Mouse (Mus musculus) limb, embryonic 10.5 days (tissue): ENCODE measurements around the gene Ccpg1os. TPM values are rescaled to one million over a fixed set of nuclear protein-coding genes. Genes with fewer than 3 reads are reported as not detected.

Experiments used
- DNase-seq: peaks from one replicate; pipeline ENCODE4 v3.0.0-alpha.2; 2017; ENCODE audit warnings: low spot score
- H3K27ac ChIP-seq: fragments of 300-500 bp; sonication (generic); 2 replicates; pipeline ENCODE4 v1.5.1; 2016; ENCODE audit warnings: mild to moderate bottlenecking
- H3K27me3 ChIP-seq: fragments of 300-500 bp; sonication (generic); 2 replicates; pipeline ENCODE4 v1.6.1; 2016; ENCODE audit warnings: low read depth, mild to moderate bottlenecking; ENCODE audit not compliant: poor library complexity, severe bottlenecking
- H3K36me3 ChIP-seq: fragments of 300-500 bp; sonication (generic); 2 replicates; pipeline ENCODE4 v1.6.1; 2016; ENCODE audit warnings: mild to moderate bottlenecking, moderate library complexity
- H3K4me1 ChIP-seq: fragments of 300-500 bp; sonication (generic); 2 replicates; pipeline ENCODE4 v1.6.1; 2016
- H3K4me3 ChIP-seq: fragments of 300-500 bp; sonication (generic); 2 replicates; pipeline ENCODE4 v1.5.1; 2016; ENCODE audit warnings: mild to moderate bottlenecking, moderate library complexity
- H3K9me3 ChIP-seq: fragments of 300-500 bp; sonication (generic); replicated peaks from 2 replicates; pipeline ENCODE4 v1.6.1; 2016; ENCODE audit warnings: mild to moderate bottlenecking
- WGBS: fragments of 180-500 bp; shearing (Covaris S2); methylation state at CpG from one replicate; pipeline ENCODE4 v1.1.7; 2016; 5-methylcytosine and 5-hydroxymethylcytosine counted together
- polyA plus RNA-seq: library from polyadenylated mRNA; unstranded; fragments of >200 nt; fragmentation: Nextera tagmentation; extraction: Ambion mirVana; gene quantifications from 2 replicates; pipeline ENCODE4 v1.2.1, GENCODE M21; 2016

Gene Ccpg1os
- polyA plus RNA-seq, 1 experiment from 2014 or later: 12.9 TPM

DNA sequence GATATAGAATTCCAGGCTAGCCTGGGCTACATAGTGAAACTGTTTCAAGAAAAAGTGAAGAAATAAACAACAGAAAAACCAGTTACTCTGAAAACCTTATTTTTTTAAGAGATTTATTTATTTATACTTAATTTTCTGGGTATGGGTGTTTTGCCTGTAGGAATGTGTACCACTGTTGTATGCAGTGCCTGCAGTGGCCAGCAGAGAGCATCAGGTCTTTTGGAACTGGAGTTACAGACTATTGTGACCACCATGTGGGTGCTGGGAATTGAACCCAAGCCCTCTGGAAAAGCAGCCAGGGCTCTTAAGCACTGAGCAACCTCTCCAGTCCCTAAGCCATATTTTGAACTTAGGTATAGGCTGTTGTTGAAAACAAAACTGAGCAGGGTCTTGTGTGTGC is 12.2 kb downstream of the Ccpg1os start:
- Histone ChIP-seq H3K36me3 (no peaks in the 10 kb centered on the region), H3K9me3 (no peaks in the 10 kb centered on the region), H3K27ac (no peak overlapping the region), H3K4me3 (no peak overlapping the region), H3K27me3 (no peaks in the 10 kb centered on the region), H3K4me1 (no peaks in the 10 kb centered on the region)
- no peak for DNase-seq

DNA sequence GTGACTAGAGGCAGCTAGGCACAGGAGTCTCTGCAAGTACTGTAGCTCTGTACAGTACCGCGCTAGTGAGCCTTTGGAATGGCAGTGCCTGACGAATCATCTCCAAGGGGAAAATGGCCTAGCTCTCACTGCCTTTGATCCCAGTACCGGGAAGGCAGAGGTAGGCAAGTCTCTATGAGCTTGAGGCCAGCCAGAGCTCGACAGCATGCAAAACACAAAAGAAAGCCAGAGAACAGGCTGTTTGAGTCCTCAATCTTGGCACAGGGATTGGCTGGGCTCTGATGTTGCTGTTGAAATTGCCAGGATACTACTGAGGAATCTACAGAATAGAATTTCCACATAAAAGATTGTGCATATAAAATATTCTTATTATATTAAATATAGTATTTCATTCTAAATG is 12.7 kb downstream of the Ccpg1os start:
- no peak for DNase-seq
- no peaks in the 10 kb centered on the region for H3K27me3 ChIP-seq
- H3K4me3 ChIP-seq: no peak overlapping the region
- 85% methylated on average over 5 of the region's 5 CpGs for WGBS
- H3K36me3 ChIP-seq: no peaks in the 10 kb centered on the region
- no peaks in the 10 kb centered on the region for H3K4me1 ChIP-seq
- no peaks in the 10 kb centered on the region for H3K9me3 ChIP-seq
- H3K27ac ChIP-seq: no peak overlapping the region

DNA sequence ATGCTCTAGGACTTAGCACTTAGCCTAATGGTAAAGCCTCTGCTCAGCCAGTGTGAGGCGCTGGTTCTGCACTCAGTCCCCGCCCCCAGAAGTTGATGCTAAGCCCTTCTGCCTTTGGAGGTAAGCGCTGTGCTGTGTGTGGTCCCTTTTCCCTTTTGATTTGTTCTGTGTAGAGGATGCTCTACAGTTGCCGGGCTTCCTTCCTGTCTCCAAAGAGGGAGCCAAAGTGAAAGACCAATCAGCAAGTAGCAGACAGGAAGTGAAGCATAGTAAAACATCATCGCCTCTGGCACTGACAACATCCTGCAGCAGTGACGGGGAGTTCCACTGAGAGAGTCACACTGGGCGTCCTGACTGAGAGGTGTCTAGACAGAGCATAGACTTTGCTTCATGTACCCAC is 15.3 kb downstream of the Ccpg1os start:
- WGBS: 71% methylated on average over 7 of the region's 7 CpGs
- Histone ChIP-seq H3K27me3 (no peaks in the 10 kb centered on the region), H3K9me3 (no peaks in the 10 kb centered on the region), H3K4me3 (no peak overlapping the region), H3K27ac (no peak overlapping the region), H3K4me1 (no peaks in the 10 kb centered on the region), H3K36me3 (no peaks in the 10 kb centered on the region)
- no peak for DNase-seq

DNA sequence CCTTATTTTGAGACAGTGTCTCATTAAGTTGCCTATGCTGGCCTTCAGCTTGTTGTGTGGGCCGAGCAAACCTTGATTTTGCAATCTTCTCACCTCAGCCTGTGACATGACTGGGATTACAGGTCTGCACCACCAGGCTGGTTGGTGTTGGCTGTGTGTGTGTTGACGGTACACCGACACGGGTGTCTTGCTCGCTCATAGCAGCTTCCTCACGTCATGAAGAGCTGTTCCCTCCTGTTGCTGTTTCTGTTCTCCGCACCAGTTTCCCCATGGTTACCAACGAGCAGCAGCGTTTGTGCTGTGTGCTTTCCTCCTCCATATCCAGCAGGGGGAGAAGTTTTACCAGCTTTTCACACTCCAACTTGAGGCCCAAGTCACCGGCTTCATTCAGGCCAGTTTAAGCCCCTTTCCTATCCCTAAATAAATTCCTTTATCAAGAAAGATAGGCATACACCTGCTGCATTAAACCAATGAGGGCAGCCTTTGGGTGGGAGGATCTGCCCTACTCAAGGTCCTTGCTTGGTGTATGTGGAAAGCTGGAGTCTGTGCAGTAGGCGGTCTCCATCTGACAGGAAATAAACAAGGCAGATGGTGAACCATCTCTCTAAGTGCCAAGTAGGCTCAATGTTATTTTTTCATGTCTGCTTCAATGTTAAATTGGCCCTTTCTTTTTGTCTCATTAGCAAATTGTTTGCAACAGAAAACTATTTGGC is 16.7 kb downstream of the Ccpg1os start:
- Histone ChIP-seq H3K4me1 (no peaks in the 10 kb centered on the region), H3K27me3 (no peaks in the 10 kb centered on the region), H3K36me3 (no peaks in the 10 kb centered on the region), H3K9me3 (no peaks in the 10 kb centered on the region), H3K4me3 (no peak overlapping the region), H3K27ac (no peak overlapping the region)
- WGBS: 37% methylated on average over 11 of the region's 11 CpGs
- DNase-seq: no peak

GRCm38 (mm10) chr9:72961959-72962358 is 23.2 kb downstream of the Ccpg1os start:
- WGBS: 78% methylated on average over 15 of the region's 15 CpGs
- DNase-seq: no peak
- H3K9me3 ChIP-seq: no peaks in the 10 kb centered on the region
- no peaks in the 10 kb centered on the region for H3K27me3 ChIP-seq
- H3K27ac ChIP-seq: no peak overlapping the region
- no peak overlapping the region for H3K4me3 ChIP-seq
- peaks cover 14% of the 10 kb centered on the region for H3K4me1 ChIP-seq
- H3K36me3 ChIP-seq: no peaks in the 10 kb centered on the region

- 77% methylated on average over 8 of the region's 8 CpGs for WGBS
- no peak for DNase-seq
- Histone ChIP-seq H3K4me3 (no peak overlapping the region), H3K4me1 (peaks cover 14% of the 10 kb centered on the region), H3K9me3 (no peaks in the 10 kb centered on the region), H3K36me3 (no peaks in the 10 kb centered on the region), H3K27ac (no peak overlapping the region), H3K27me3 (no peaks in the 10 kb centered on the region)
Measured at GRCm38 (mm10) chr9:72961346-72961745, 23.8 kb downstream of the Ccpg1os start.

GRCm38 (mm10) chr9:72958521-72959450 is 26.4 kb downstream of the Ccpg1os start, which contains the start of the genes Dyx1c1 and Gm44503:
TSS of gene Dyx1c1 (plus strand) at chr9:72958785.
TSS of gene Gm44503 (plus strand) at chr9:72958852.
- peak within 1 kb of the TSS; percentile 77 for H3K27ac ChIP-seq

GRCm38 (mm10) chr9:72955546-72955945 is 29.6 kb downstream of the Ccpg1os start:
- no peaks in the 10 kb centered on the region for H3K27me3 ChIP-seq
- no peaks in the 10 kb centered on the region for H3K9me3 ChIP-seq
- no peaks in the 10 kb centered on the region for H3K36me3 ChIP-seq
- no peak overlapping the region for H3K27ac ChIP-seq
- peak; percentile 65 for DNase-seq
- peaks cover 14% of the 10 kb centered on the region for H3K4me1 ChIP-seq
- H3K4me3 ChIP-seq: no peak overlapping the region
- WGBS: 20% methylated on average over 1 of the region's 1 CpGs

More at GRCm38 (mm10) chr9:72958521-72959450, 26.4 kb downstream of the Ccpg1os start, which contains the start of the genes Dyx1c1 and Gm44503:
- H3K36me3 ChIP-seq: no peaks in the 10 kb centered on the region
- peak; percentile 91 for DNase-seq
- H3K4me1 ChIP-seq: peaks cover 14% of the 10 kb centered on the region
- 3% methylated on average over 43 of the region's 43 CpGs for WGBS
- H3K4me3 ChIP-seq: peak within 1 kb of the TSS; percentile 66
- H3K9me3 ChIP-seq: no peaks in the 10 kb centered on the region
- H3K27me3 ChIP-seq: no peaks in the 10 kb centered on the region

DNA sequence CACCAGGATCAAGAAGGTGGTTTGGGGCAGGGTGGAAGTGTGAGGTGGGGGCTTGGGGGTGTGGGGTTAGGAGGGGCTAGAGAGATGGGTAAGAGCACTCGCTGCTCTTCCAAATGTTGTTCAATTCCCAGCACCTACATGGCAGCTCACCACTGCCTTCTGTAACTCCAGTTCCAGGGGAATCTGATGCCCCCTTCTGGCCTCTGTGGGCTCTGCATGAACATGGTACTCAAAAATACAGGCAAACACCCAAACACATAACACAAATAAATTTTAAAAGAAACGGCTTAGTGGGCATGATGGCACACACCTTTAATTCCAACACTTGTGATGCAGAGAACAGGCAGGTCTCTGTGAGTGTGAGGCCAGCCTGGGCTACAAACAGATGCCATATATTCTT is 30.4 kb downstream of the Ccpg1os start:
- H3K27ac ChIP-seq: no peak overlapping the region
- 43% methylated on average over 2 of the region's 2 CpGs for WGBS
- no peaks in the 10 kb centered on the region for H3K27me3 ChIP-seq
- H3K4me3 ChIP-seq: no peak overlapping the region
- no peaks in the 10 kb centered on the region for H3K36me3 ChIP-seq
- DNase-seq: peak; percentile 42
- no peaks in the 10 kb centered on the region for H3K9me3 ChIP-seq
- H3K4me1 ChIP-seq: peaks cover 17% of the 10 kb centered on the region

- DNase-seq: peak; percentile 38
- H3K4me3 ChIP-seq: no peak overlapping the region
- peaks cover 30% of the 10 kb centered on the region for H3K36me3 ChIP-seq
- peaks cover 13% of the 10 kb centered on the region for H3K4me1 ChIP-seq
- H3K9me3 ChIP-seq: 0 out of 2 replicates have a peak, but pooled peaks cover 2% of the 10 kb centered on the region
- H3K27ac ChIP-seq: no peak overlapping the region
- 65% methylated on average over 7 of the region's 7 CpGs for WGBS
- no peaks in the 10 kb centered on the region for H3K27me3 ChIP-seq
Measured at GRCm38 (mm10) chr9:72949572-72949971, 35.6 kb downstream of the Ccpg1os start.

DNA sequence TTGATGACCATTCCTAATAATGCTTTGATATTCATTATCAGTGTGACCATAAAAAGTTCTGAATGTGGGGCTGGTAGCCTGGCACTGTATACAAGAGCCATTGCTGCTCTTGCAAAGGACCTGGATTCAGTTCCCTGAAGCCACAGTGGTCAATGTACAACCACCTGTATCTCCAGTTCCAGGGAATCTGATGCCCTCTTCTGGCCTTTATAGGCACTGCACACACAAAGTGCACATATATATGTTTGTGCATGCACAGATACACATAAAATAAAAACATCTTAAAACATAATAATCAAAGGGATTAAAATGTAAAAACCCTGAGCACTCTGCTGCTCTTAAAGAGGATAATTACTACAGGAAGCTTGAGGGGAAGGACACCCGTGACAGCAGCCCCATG is 38.2 kb downstream of the Ccpg1os start:
- Histone ChIP-seq H3K4me1 (peaks cover 13% of the 10 kb centered on the region), H3K36me3 (peaks cover 50% of the 10 kb centered on the region), H3K4me3 (no peak overlapping the region), H3K27ac (no peak overlapping the region), H3K27me3 (no peaks in the 10 kb centered on the region), H3K9me3 (0 out of 2 replicates have a peak, but pooled peaks cover 2% of the 10 kb centered on the region)
- no peak for DNase-seq
- 95% methylated on average over 1 of the region's 1 CpGs for WGBS

- Histone ChIP-seq H3K27me3 (no peaks in the 10 kb centered on the region), H3K4me3 (no peak overlapping the region), H3K36me3 (peaks cover 55% of the 10 kb centered on the region), H3K27ac (no peak overlapping the region), H3K4me1 (peaks cover 5% of the 10 kb centered on the region), H3K9me3 (0 out of 2 replicates have a peak, but pooled peaks cover 2% of the 10 kb centered on the region)
- DNase-seq: no peak
- WGBS: 89% methylated on average over 13 of the region's 13 CpGs
Measured at GRCm38 (mm10) chr9:72944286-72944685, 40.9 kb downstream of the Ccpg1os start.

DNA sequence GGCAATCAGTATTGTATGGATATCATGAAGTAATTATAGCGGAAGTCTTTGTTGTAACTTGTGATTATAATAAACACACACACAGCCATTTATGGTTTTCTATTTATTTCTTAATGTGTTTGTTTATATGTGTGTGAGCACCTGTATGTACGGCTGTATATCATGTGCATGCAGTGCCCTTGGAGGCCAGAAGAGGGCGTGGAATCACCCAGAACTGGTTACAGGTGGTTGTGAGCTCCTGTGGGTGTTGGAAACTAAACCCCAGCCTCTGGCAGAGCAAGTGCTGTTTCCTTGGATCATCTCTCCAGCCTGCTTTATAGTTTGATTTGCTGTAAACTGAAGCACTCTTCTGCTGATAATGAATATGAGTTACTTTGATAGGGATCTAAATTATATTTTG is 41.8 kb downstream of the Ccpg1os start:
- peaks cover 4% of the 10 kb centered on the region; the same call in 1 of the 2 replicates for H3K4me1 ChIP-seq
- no peak overlapping the region for H3K4me3 ChIP-seq
- H3K36me3 ChIP-seq: peaks cover 55% of the 10 kb centered on the region
- WGBS: 62% methylated on average over 3 of the region's 3 CpGs
- no peak overlapping the region for H3K27ac ChIP-seq
- DNase-seq: no peak
- H3K27me3 ChIP-seq: no peaks in the 10 kb centered on the region
- 0 out of 2 replicates have a peak, but pooled peaks cover 2% of the 10 kb centered on the region for H3K9me3 ChIP-seq
